Mouse (Mus musculus): ENCODE measurements around the gene Mecp2. TPM values are rescaled to one million over a fixed set of nuclear protein-coding genes. Genes with fewer than 3 reads are reported as not detected.
A peak's percentile ranks its signal among the peaks of the same experiment; 100 is the strongest.

The Mecp2 gene
- polyA plus RNA-seq, 1 experiment from 2014 or later = 6.2 TPM

- 13% methylated on average over 27 of the region's 27 CpGs for WGBS (ENCODE audit: insufficient replicate concordance)
- H3K4me1 ChIP-seq (replicated peaks) = peaks cover 19% of the 10 kb centered on the region
- peak; percentile 98 for ATAC-seq (ENCODE audit: insufficient read depth)
- H3K4me2 ChIP-seq = peak overlapping the region; percentile 73
- peak overlapping the region; percentile 76 for H3K9ac ChIP-seq
- H3K27ac ChIP-seq (replicated peaks) = peak overlapping the region; percentile 90
- H3K9me3 ChIP-seq (replicated peaks) = no peaks in the 10 kb centered on the region
- H3K4me3 ChIP-seq (replicated peaks) = peak overlapping the region; percentile 78
- 0 out of 2 replicates have a peak, but pooled peaks cover 4% of the 10 kb centered on the region for H3K27me3 ChIP-seq
- no peaks in the 10 kb centered on the region for H3K36me3 ChIP-seq (replicated peaks)
Measured at GRCm38 (mm10) chrX:74085601-74086038, 49.5 kb downstream of the Mecp2 start.

GRCm38 (mm10) chrX:74084946-74085498 is 50.1 kb downstream of the Mecp2 start:
- WGBS (ENCODE audit: insufficient replicate concordance) = 12% methylated on average over 42 of the region's 56 CpGs
- Histone ChIP-seq H3K27ac (replicated peaks) (peak overlapping the region; percentile 90), H3K4me1 (replicated peaks) (peaks cover 19% of the 10 kb centered on the region), H3K4me3 (replicated peaks) (peak overlapping the region; percentile 78), H3K9ac (peak overlapping the region; percentile 76), H3K36me3 (replicated peaks) (no peaks in the 10 kb centered on the region), H3K4me2 (peak overlapping the region; percentile 73), H3K9me3 (replicated peaks) (no peaks in the 10 kb centered on the region), H3K27me3 (no peaks in the 10 kb centered on the region)
- peak; percentile 53 for ATAC-seq (ENCODE audit: insufficient read depth)

- peak overlapping the region; percentile 73 for H3K4me2 ChIP-seq
- 11% methylated on average over 17 of the region's 17 CpGs for WGBS (ENCODE audit: insufficient replicate concordance)
Measured at GRCm38 (mm10) chrX:74084276-74084837, 50.8 kb downstream of the Mecp2 start.

GRCm38 (mm10) chrX:74070794-74071193 is 64.4 kb downstream of the Mecp2 start:
- Histone ChIP-seq H3K9ac (no peak overlapping the region), H3K27me3 (no peaks in the 10 kb centered on the region)
- no peak for ATAC-seq (ENCODE audit: insufficient read depth)

More at GRCm38 (mm10) chrX:74084276-74084837, 50.8 kb downstream of the Mecp2 start:
- Histone ChIP-seq H3K27ac (replicated peaks) (peak overlapping the region; percentile 90), H3K27me3 (no peaks in the 10 kb centered on the region), H3K4me1 (replicated peaks) (peaks cover 19% of the 10 kb centered on the region), H3K4me3 (replicated peaks) (peak overlapping the region; percentile 78), H3K36me3 (replicated peaks) (peaks cover 1% of the 10 kb centered on the region; the same call in 1 of the 2 replicates), H3K9me3 (replicated peaks) (no peaks in the 10 kb centered on the region), H3K9ac (peak overlapping the region; percentile 76)
- ATAC-seq (ENCODE audit: insufficient read depth) = no peak

GRCm38 (mm10) chrX:74067891-74068290 is 67.3 kb downstream of the Mecp2 start:
- H3K4me2 ChIP-seq = no peak overlapping the region
- no peaks in the 10 kb centered on the region for H3K36me3 ChIP-seq (replicated peaks)
- H3K4me3 ChIP-seq (replicated peaks) = no peak overlapping the region
- H3K27ac ChIP-seq (replicated peaks) = no peak overlapping the region
- no peak overlapping the region for H3K9ac ChIP-seq
- 81% methylated on average over 9 of the region's 9 CpGs for WGBS (ENCODE audit: insufficient replicate concordance)
- H3K9me3 ChIP-seq (replicated peaks) = no peaks in the 10 kb centered on the region
- H3K27me3 ChIP-seq = no peaks in the 10 kb centered on the region
- no peak for ATAC-seq (ENCODE audit: insufficient read depth)
- H3K4me1 ChIP-seq (replicated peaks) = no peaks in the 10 kb centered on the region

More at GRCm38 (mm10) chrX:74070794-74071193, 64.4 kb downstream of the Mecp2 start:
- Histone ChIP-seq H3K4me2 (no peak overlapping the region), H3K9me3 (replicated peaks) (no peaks in the 10 kb centered on the region), H3K4me3 (replicated peaks) (no peak overlapping the region), H3K36me3 (replicated peaks) (peaks cover 12% of the 10 kb centered on the region; the same call in 1 of the 2 replicates), H3K27ac (replicated peaks) (no peak overlapping the region), H3K4me1 (replicated peaks) (no peaks in the 10 kb centered on the region)

- Histone ChIP-seq H3K9ac (no peak overlapping the region), H3K4me2 (no peak overlapping the region), H3K27me3 (no peaks in the 10 kb centered on the region), H3K27ac (replicated peaks) (no peak overlapping the region), H3K4me3 (replicated peaks) (no peak overlapping the region), H3K9me3 (replicated peaks) (no peaks in the 10 kb centered on the region), H3K36me3 (replicated peaks) (no peaks in the 10 kb centered on the region), H3K4me1 (replicated peaks) (peaks cover 8% of the 10 kb centered on the region; the same call in 1 of the 2 replicates)
- WGBS (ENCODE audit: insufficient replicate concordance) = 10% methylated on average over 1 of the region's 1 CpGs
- no peak for ATAC-seq (ENCODE audit: insufficient read depth)
Measured at GRCm38 (mm10) chrX:74045107-74045506, 90.1 kb downstream of the Mecp2 start.

GRCm38 (mm10) chrX:74037702-74038375 is 97.3 kb downstream of the Mecp2 start:
- Histone ChIP-seq H3K4me2 (no peak overlapping the region), H3K9ac (no peak overlapping the region), H3K27ac (replicated peaks) (no peak overlapping the region), H3K9me3 (replicated peaks) (no peaks in the 10 kb centered on the region), H3K27me3 (no peaks in the 10 kb centered on the region), H3K4me1 (replicated peaks) (no peaks in the 10 kb centered on the region), H3K36me3 (replicated peaks) (peaks cover 30% of the 10 kb centered on the region), H3K4me3 (replicated peaks) (no peak overlapping the region)
- no peak for ATAC-seq (ENCODE audit: insufficient read depth)
- 77% methylated on average over 5 of the region's 5 CpGs for WGBS (ENCODE audit: insufficient replicate concordance)

GRCm38 (mm10) chrX:74030000-74030399 is 105.2 kb downstream of the Mecp2 start:
- no peaks in the 10 kb centered on the region for H3K9me3 ChIP-seq (replicated peaks)
- no peak overlapping the region for H3K4me3 ChIP-seq (replicated peaks)
- H3K36me3 ChIP-seq (replicated peaks) = 0 out of 2 replicates have a peak, but pooled peaks cover 8% of the 10 kb centered on the region
- no peak overlapping the region for H3K9ac ChIP-seq
- no peaks in the 10 kb centered on the region for H3K4me1 ChIP-seq (replicated peaks)
- no peak for ATAC-seq (ENCODE audit: insufficient read depth)
- 67% methylated on average over 1 of the region's 1 CpGs for WGBS (ENCODE audit: insufficient replicate concordance)
- H3K27me3 ChIP-seq = no peaks in the 10 kb centered on the region; the same call in 1 of the 2 replicates
- no peak overlapping the region for H3K27ac ChIP-seq (replicated peaks)
- no peak overlapping the region for H3K4me2 ChIP-seq

GRCm38 (mm10) chrX:74023188-74024049 is 111.7 kb downstream of the Mecp2 start, which contains the start of gene Irak1:
Gene Irak1 (minus strand): TSS chrX:74023918.
- H3K27ac ChIP-seq (replicated peaks) = peak within 1 kb of the TSS; percentile 84
- peaks cover 21% of the 10 kb centered on the region for H3K4me1 ChIP-seq (replicated peaks)
- no peaks in the 10 kb centered on the region; the same call in 1 of the 2 replicates for H3K27me3 ChIP-seq
- peak within 1 kb of the TSS; percentile 77 for H3K4me2 ChIP-seq
- no peaks in the 10 kb centered on the region for H3K9me3 ChIP-seq (replicated peaks)
- peak within 1 kb of the TSS; percentile 72 for H3K4me3 ChIP-seq (replicated peaks)
- ATAC-seq (ENCODE audit: insufficient read depth) = peak; percentile 87
- 15% methylated on average over 62 of the region's 72 CpGs for WGBS (ENCODE audit: insufficient replicate concordance)
- peak within 1 kb of the TSS; percentile 84 for H3K9ac ChIP-seq
- H3K36me3 ChIP-seq (replicated peaks) = peaks cover 29% of the 10 kb centered on the region

- H3K36me3 ChIP-seq (replicated peaks) = peaks cover 34% of the 10 kb centered on the region
- WGBS (ENCODE audit: insufficient replicate concordance) = 10% methylated on average over 6 of the region's 6 CpGs
- ATAC-seq (ENCODE audit: insufficient read depth) = no peak
- H3K4me1 ChIP-seq (replicated peaks) = peaks cover 21% of the 10 kb centered on the region
- peak overlapping the region; percentile 84; the same call in 1 of the 2 replicates for H3K27ac ChIP-seq (replicated peaks)
- H3K27me3 ChIP-seq = no peaks in the 10 kb centered on the region
- H3K9me3 ChIP-seq (replicated peaks) = no peaks in the 10 kb centered on the region
- H3K4me3 ChIP-seq (replicated peaks) = peak overlapping the region; percentile 72
- peak overlapping the region; percentile 77 for H3K4me2 ChIP-seq
- H3K9ac ChIP-seq = peak overlapping the region; percentile 84
Measured at GRCm38 (mm10) chrX:74022795-74023187, 112.4 kb downstream of the Mecp2 start.
